Mouse (Mus musculus): Measurements from ENCODE around the gene Pde8a.

- no peak for TF ChIP-seq CTCF (IDR thresholded peaks at IDR 0.05; ENCODE audit: borderline replicate concordance, insufficient read depth, low read length)
- TF ChIP-seq POLR2A (IDR thresholded peaks at IDR 0.05; ENCODE audit: low read depth, low read length), result no peak
Measured at GRCm38 (mm10) chr7:81256773-81257172, 43.4 kb downstream of the Pde8a start.
